8 mouse cellular contexts compared by ENCODE assay signal in the genomic region with DNA sequence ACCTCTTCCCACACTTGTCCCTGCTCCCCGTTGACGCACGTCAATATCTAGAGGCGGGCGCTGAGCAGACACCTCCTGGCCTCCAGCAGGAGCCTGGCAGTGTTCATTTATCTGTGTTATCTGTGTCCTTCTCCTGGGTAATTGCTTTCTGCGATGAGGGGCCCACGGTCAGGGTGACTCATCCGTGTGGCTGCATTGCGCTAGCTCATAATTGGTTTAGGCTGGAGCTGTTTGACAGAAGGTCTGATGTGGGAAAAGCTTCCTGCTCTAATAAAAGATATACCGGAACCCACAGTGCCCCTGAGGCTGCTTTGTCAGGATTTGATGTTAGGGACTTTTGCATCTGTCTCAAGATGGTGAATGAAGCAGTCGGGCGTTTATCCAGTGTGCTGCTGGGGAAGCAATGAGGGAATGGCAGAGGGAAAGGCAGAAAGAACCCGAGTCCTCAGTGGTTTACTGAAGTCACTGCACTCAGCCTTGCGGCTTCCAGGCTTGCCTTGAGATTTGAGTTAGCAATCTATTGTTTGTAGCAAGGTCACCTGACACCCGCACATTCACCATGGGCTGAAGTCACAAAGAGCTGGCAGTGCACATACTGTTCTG.
DNase-seq lines count a peak whose midpoint lies in the region; ATAC-seq lines count a peak whose summit lies in the region.

No protein-coding gene starts in this region.

- peaks cover 15% of the 10 kb centered on the region for H3K4me1 ChIP-seq in forebrain, embryonic 16.5 days (replicated peaks; ENCODE audit: control insufficient read depth, insufficient read depth, low read length)
- H3K4me1 ChIP-seq in neural tube, embryonic 11.5 days (ENCODE audit: control insufficient read depth, insufficient read depth, low read length) = peaks cover 9% of the 10 kb centered on the region; the same call in 1 of the 2 replicates

- peak; percentile 23 for DNase-seq in right cerebral cortex, postnatal 25 days
- DNase-seq in right cerebral cortex, postnatal 10 days (ENCODE audit: low spot score in 2 of 2) = no peak
- peak; percentile 73 to 77 for DNase-seq in cerebellum, adult 18-20 months
- DNase-seq in left cerebral cortex, postnatal 4 days = peak; percentile 49
- peak; percentile 63 for DNase-seq in neural tube, embryonic 11.5 days (ENCODE audit: low spot score)
- DNase-seq in gastrocnemius, postnatal 4 days (ENCODE audit: low spot score in 2 of 2) = no peak
- DNase-seq in gastrocnemius, postnatal 10 days = no peak

- peak; percentile 66 for ATAC-seq in forebrain, embryonic 16.5 days
- ATAC-seq in neural tube, embryonic 11.5 days (ENCODE audit: insufficient read depth, low FRiP score, low TSS enrichment) = peak; percentile 58; the same call in 1 of the 2 replicates

- no peaks in the 10 kb centered on the region for H3K9me3 ChIP-seq in forebrain, embryonic 16.5 days (ENCODE audit: control insufficient read depth, low read length)
- H3K9me3 ChIP-seq in neural tube, embryonic 11.5 days (ENCODE audit: control insufficient read depth, low read length) = no peaks in the 10 kb centered on the region

- peak overlapping the region; percentile 12 for H3K9ac ChIP-seq in forebrain, embryonic 16.5 days (replicated peaks; ENCODE audit: low read depth, low read length)
- peak overlapping the region; percentile 20; the same call in 1 of the 2 replicates for H3K9ac ChIP-seq in neural tube, embryonic 11.5 days (ENCODE audit: low read length)

- 5% methylated on average over 15 of the region's 15 CpGs for WGBS in forebrain, embryonic 16.5 days
- 16% methylated on average over 15 of the region's 15 CpGs for WGBS in neural tube, embryonic 11.5 days

- H3K27ac ChIP-seq in forebrain, embryonic 16.5 days (ENCODE audit: low read length) = peak overlapping the region; percentile 37
- peak overlapping the region; percentile 68 for H3K27ac ChIP-seq in neural tube, embryonic 11.5 days (ENCODE audit: low read depth, low read length)

- H3K4me2 ChIP-seq in forebrain, embryonic 16.5 days (ENCODE audit: low read length) = peak overlapping the region; percentile 41
- peak overlapping the region; percentile 26 for H3K4me2 ChIP-seq in neural tube, embryonic 11.5 days (ENCODE audit: low read depth)

- intact Hi-C loops in left cerebral cortex, postnatal 4 days (cut with DNase I) = loop anchor here (5.0 kb wide), 1 partner anchor 50 kb away; no protein-coding TSS in a partner anchor

- no peak overlapping the region for H3K4me3 ChIP-seq in forebrain, embryonic 16.5 days (replicated peaks; ENCODE audit: low read length)
- H3K4me3 ChIP-seq in neural tube, embryonic 11.5 days (ENCODE audit: low read depth, low read length) = no peak overlapping the region

- no peaks in the 10 kb centered on the region for H3K27me3 ChIP-seq in forebrain, embryonic 16.5 days (replicated peaks; ENCODE audit: control insufficient read depth, insufficient read depth, low read length)
- no peaks in the 10 kb centered on the region for H3K27me3 ChIP-seq in neural tube, embryonic 11.5 days (ENCODE audit: control insufficient read depth, insufficient read depth, low read length)

- H3K36me3 ChIP-seq in forebrain, embryonic 16.5 days (ENCODE audit: control insufficient read depth, insufficient read depth) = peaks cover 3% of the 10 kb centered on the region; the same call in 1 of the 2 replicates
- H3K36me3 ChIP-seq in neural tube, embryonic 11.5 days (ENCODE audit: control insufficient read depth, insufficient read depth, low read length) = no peaks in the 10 kb centered on the region; the same call in 1 of the 2 replicates

Comparison
In these comparisons a context has a peak if more than half of its experiments do, and no peak if none do; other contexts are left out.
1. DNase-seq: peak in right cerebral cortex, postnatal 25 days (single experiment), cerebellum, adult 18-20 months (2 of 2), left cerebral cortex, postnatal 4 days (single experiment) and neural tube, embryonic 11.5 days (single experiment); none in right cerebral cortex, postnatal 10 days (0 of 2), gastrocnemius, postnatal 4 days (0 of 2) and gastrocnemius, postnatal 10 days (single experiment).